Mouse (Mus musculus): ENCODE results near the gene Spag16. TPM values are rescaled to one million over a fixed set of nuclear protein-coding genes. Genes with fewer than 3 reads are reported as not detected.

Spag16 gene
- polyA plus RNA-seq, 1 experiment from 2014 or later = 2.8 TPM

GRCm38 (mm10) chr1:69853436-69853835, 26.7 kb downstream of the Spag16 start:
- 89% methylated on average over 7 of the region's 7 CpGs for WGBS
- no peak overlapping the region for H3K4me3 ChIP-seq
- H3K27ac ChIP-seq = no peak overlapping the region
- H3K9me3 ChIP-seq = no peaks in the 10 kb centered on the region
- no peak for DNase-seq (ENCODE audit: low spot score)
- no peaks in the 10 kb centered on the region for H3K27me3 ChIP-seq (ENCODE audit: insufficient read depth, poor library complexity, severe bottlenecking)
- H3K4me1 ChIP-seq (replicated peaks) = no peaks in the 10 kb centered on the region
- H3K36me3 ChIP-seq = no peaks in the 10 kb centered on the region

- no peak for DNase-seq (ENCODE audit: low spot score)
- 71% methylated on average over 4 of the region's 4 CpGs for WGBS
- Histone ChIP-seq H3K27me3 (ENCODE audit: insufficient read depth, poor library complexity, severe bottlenecking) (no peaks in the 10 kb centered on the region), H3K27ac (no peak overlapping the region), H3K4me3 (no peak overlapping the region), H3K4me1 (replicated peaks) (no peaks in the 10 kb centered on the region), H3K9me3 (no peaks in the 10 kb centered on the region), H3K36me3 (no peaks in the 10 kb centered on the region)
Measured at GRCm38 (mm10) chr1:69867776-69868175, 41.0 kb downstream of the Spag16 start.

GRCm38 (mm10) chr1:69956606-69957005, 129.8 kb downstream of the Spag16 start:
- 72% methylated on average over 3 of the region's 3 CpGs for WGBS
- no peak for DNase-seq (ENCODE audit: low spot score)

GRCm38 (mm10) chr1:69996874-69997273, 170.1 kb downstream of the Spag16 start:
- H3K4me3 ChIP-seq = no peak overlapping the region
- no peaks in the 10 kb centered on the region for H3K27me3 ChIP-seq (ENCODE audit: insufficient read depth, poor library complexity, severe bottlenecking)
- no peaks in the 10 kb centered on the region for H3K4me1 ChIP-seq (replicated peaks)
- no peak overlapping the region for H3K27ac ChIP-seq
- no peaks in the 10 kb centered on the region for H3K9me3 ChIP-seq
- no peaks in the 10 kb centered on the region for H3K36me3 ChIP-seq
- DNase-seq (ENCODE audit: low spot score) = no peak

More at GRCm38 (mm10) chr1:69956606-69957005, 129.8 kb downstream of the Spag16 start:
- no peaks in the 10 kb centered on the region for H3K9me3 ChIP-seq
- H3K4me1 ChIP-seq (replicated peaks) = no peaks in the 10 kb centered on the region
- H3K4me3 ChIP-seq = no peak overlapping the region
- H3K27ac ChIP-seq = no peak overlapping the region
- H3K36me3 ChIP-seq = no peaks in the 10 kb centered on the region
- H3K27me3 ChIP-seq (ENCODE audit: insufficient read depth, poor library complexity, severe bottlenecking) = no peaks in the 10 kb centered on the region

- no peak for DNase-seq (ENCODE audit: low spot score)
- Histone ChIP-seq H3K9me3 (no peaks in the 10 kb centered on the region), H3K27me3 (ENCODE audit: insufficient read depth, poor library complexity, severe bottlenecking) (no peaks in the 10 kb centered on the region), H3K4me1 (replicated peaks) (no peaks in the 10 kb centered on the region), H3K36me3 (no peaks in the 10 kb centered on the region), H3K27ac (no peak overlapping the region), H3K4me3 (no peak overlapping the region)
- 82% methylated on average over 3 of the region's 3 CpGs for WGBS
Measured at GRCm38 (mm10) chr1:70012991-70013390, 186.2 kb downstream of the Spag16 start.

- Histone ChIP-seq H3K27me3 (ENCODE audit: insufficient read depth, poor library complexity, severe bottlenecking) (no peaks in the 10 kb centered on the region), H3K4me1 (replicated peaks) (no peaks in the 10 kb centered on the region), H3K36me3 (no peaks in the 10 kb centered on the region), H3K9me3 (no peaks in the 10 kb centered on the region), H3K4me3 (no peak overlapping the region), H3K27ac (no peak overlapping the region)
- no peak for DNase-seq (ENCODE audit: low spot score)
- 83% methylated on average over 3 of the region's 3 CpGs for WGBS
Measured at GRCm38 (mm10) chr1:70037384-70037783, 210.6 kb downstream of the Spag16 start.

- Histone ChIP-seq H3K4me3 (no peak overlapping the region), H3K9me3 (no peaks in the 10 kb centered on the region), H3K36me3 (no peaks in the 10 kb centered on the region), H3K27me3 (ENCODE audit: insufficient read depth, poor library complexity, severe bottlenecking) (no peaks in the 10 kb centered on the region), H3K27ac (no peak overlapping the region), H3K4me1 (replicated peaks) (no peaks in the 10 kb centered on the region; the same call in 1 of the 2 replicates)
- DNase-seq (ENCODE audit: low spot score) = no peak
- WGBS = 58% methylated on average over 1 of the region's 1 CpGs
Measured at GRCm38 (mm10) chr1:70067404-70067803, 240.6 kb downstream of the Spag16 start.

- H3K27me3 ChIP-seq (ENCODE audit: insufficient read depth, poor library complexity, severe bottlenecking) = no peaks in the 10 kb centered on the region
- H3K9me3 ChIP-seq = no peaks in the 10 kb centered on the region
- WGBS = 20% methylated on average over 6 of the region's 6 CpGs
- H3K27ac ChIP-seq = no peak overlapping the region
- peaks cover 8% of the 10 kb centered on the region; the same call in 1 of the 2 replicates for H3K4me1 ChIP-seq (replicated peaks)
- DNase-seq (ENCODE audit: low spot score) = peak; percentile 32
- no peaks in the 10 kb centered on the region for H3K36me3 ChIP-seq
- no peak overlapping the region for H3K4me3 ChIP-seq
Measured at GRCm38 (mm10) chr1:70073440-70073839, 246.7 kb downstream of the Spag16 start.

- Histone ChIP-seq H3K4me1 (replicated peaks) (peaks cover 11% of the 10 kb centered on the region), H3K27ac (no peak overlapping the region), H3K9me3 (no peaks in the 10 kb centered on the region), H3K27me3 (ENCODE audit: insufficient read depth, poor library complexity, severe bottlenecking) (no peaks in the 10 kb centered on the region), H3K4me3 (no peak overlapping the region), H3K36me3 (no peaks in the 10 kb centered on the region)
- WGBS = 73% methylated on average over 6 of the region's 6 CpGs
- DNase-seq (ENCODE audit: low spot score) = no peak
Measured at GRCm38 (mm10) chr1:70078806-70079205, 252.0 kb downstream of the Spag16 start.

- Histone ChIP-seq H3K27me3 (ENCODE audit: insufficient read depth, poor library complexity, severe bottlenecking) (no peaks in the 10 kb centered on the region), H3K9me3 (no peaks in the 10 kb centered on the region), H3K27ac (peak overlapping the region; percentile 23; the same call in 1 of the 2 replicates), H3K4me3 (no peak overlapping the region), H3K36me3 (no peaks in the 10 kb centered on the region), H3K4me1 (replicated peaks) (peaks cover 15% of the 10 kb centered on the region)
- no peak for DNase-seq (ENCODE audit: low spot score)
- WGBS = 62% methylated on average over 7 of the region's 7 CpGs
Measured at GRCm38 (mm10) chr1:70082208-70082878, 255.6 kb downstream of the Spag16 start.

GRCm38 (mm10) chr1:70104683-70105082, 277.9 kb downstream of the Spag16 start:
- Histone ChIP-seq H3K4me3 (no peak overlapping the region), H3K9me3 (no peaks in the 10 kb centered on the region), H3K27ac (no peak overlapping the region), H3K36me3 (no peaks in the 10 kb centered on the region), H3K4me1 (replicated peaks) (no peaks in the 10 kb centered on the region), H3K27me3 (ENCODE audit: insufficient read depth, poor library complexity, severe bottlenecking) (no peaks in the 10 kb centered on the region)
- WGBS = 88% methylated on average over 8 of the region's 8 CpGs
- no peak for DNase-seq (ENCODE audit: low spot score)

GRCm38 (mm10) chr1:70116212-70116982, 289.6 kb downstream of the Spag16 start:
- Histone ChIP-seq H3K27me3 (ENCODE audit: insufficient read depth, poor library complexity, severe bottlenecking) (no peaks in the 10 kb centered on the region), H3K27ac (no peak overlapping the region), H3K4me3 (no peak overlapping the region), H3K9me3 (no peaks in the 10 kb centered on the region), H3K36me3 (no peaks in the 10 kb centered on the region), H3K4me1 (replicated peaks) (no peaks in the 10 kb centered on the region)
- DNase-seq (ENCODE audit: low spot score) = no peak
- WGBS = 90% methylated on average over 4 of the region's 4 CpGs

- 72% methylated on average over 2 of the region's 2 CpGs for WGBS
- Histone ChIP-seq H3K27ac (no peak overlapping the region), H3K4me1 (replicated peaks) (no peaks in the 10 kb centered on the region), H3K9me3 (no peaks in the 10 kb centered on the region), H3K36me3 (no peaks in the 10 kb centered on the region), H3K27me3 (ENCODE audit: insufficient read depth, poor library complexity, severe bottlenecking) (no peaks in the 10 kb centered on the region), H3K4me3 (no peak overlapping the region)
- DNase-seq (ENCODE audit: low spot score) = no peak
Measured at GRCm38 (mm10) chr1:70128035-70128434, 301.3 kb downstream of the Spag16 start.
